Mouse (Mus musculus) left cerebral cortex, postnatal 36 days (tissue): ENCODE results near the gene Tmem108. TPM values are rescaled to one million over a fixed set of nuclear protein-coding genes. Genes with fewer than 3 reads are reported as not detected.
A peak's percentile ranks its signal among the peaks of the same experiment; 100 is the strongest.

ENCODE experiments used
- DNase-seq, 2 experiments: peaks; one replicate each; pipeline ENCODE4 v3.0.0; 2021 to 2022; ENCODE audit warnings: low spot score in 2 of 2, mixed read lengths in 1 of 2
- intact Hi-C: fragments of 180-260 bp; cut with DNase I; formaldehyde crosslinking; loops from one replicate; pipeline ENCODE4 v1.15.1; 2025
- total RNA-seq, 2 experiments: library from RNA; stranded (reverse); gene quantifications; 2 replicates each; pipeline ENCODE4 v1.2.3; 2021

Tmem108 gene
- total RNA-seq, 2 experiments from 2014 or later, result 22.7 to 30.3 TPM

GRCm38 (mm10) chr9:103601878-103602277, 159.8 kb downstream of the Tmem108 start:
- DNase-seq, result no peak
- intact Hi-C loops, result no loop called here

GRCm38 (mm10) chr9:103600834-103601233, 160.8 kb downstream of the Tmem108 start:
- no peak for DNase-seq
- intact Hi-C loops, result no loop called here

- DNase-seq, result no peak
- intact Hi-C loops, result loop anchor here (5.0 kb wide), 1 partner anchor 108 kb away; no protein-coding TSS in a partner anchor
These were observed 161.7 kb downstream of the Tmem108 start for GRCm38 (mm10) chr9:103599908-103600307.

GRCm38 (mm10) chr9:103597861-103598260, 163.8 kb downstream of the Tmem108 start:
- peak; percentile 55 to 71 for DNase-seq
- intact Hi-C loops, result loop anchor here (5.0 kb wide), 1 partner anchor 106 kb away; no protein-coding TSS in a partner anchor

- intact Hi-C loops, result loop anchor here (5.0 kb wide), 1 partner anchor 103 kb away; no protein-coding TSS in a partner anchor
- DNase-seq, result peak; percentile 59 to 61
These were observed 166.3 kb downstream of the Tmem108 start for GRCm38 (mm10) chr9:103595190-103595837.

GRCm38 (mm10) chr9:103594423-103595189, 167.0 kb downstream of the Tmem108 start:
- intact Hi-C loops, result loop anchor here (5.0 kb wide), 2 partner anchors 37 to 102 kb away; no protein-coding TSS in a partner anchor
- DNase-seq, result no peak

- intact Hi-C loops, result loop anchor here (5.0 kb wide), 1 partner anchor 36 kb away; no protein-coding TSS in a partner anchor
- DNase-seq, result no peak
These were observed 168.6 kb downstream of the Tmem108 start for GRCm38 (mm10) chr9:103593079-103593478.

- DNase-seq, result no peak
- intact Hi-C loops, result loop anchor here (5.0 kb wide), 1 partner anchor 35 kb away; no protein-coding TSS in a partner anchor
These were observed 169.7 kb downstream of the Tmem108 start for GRCm38 (mm10) chr9:103591962-103592361.

GRCm38 (mm10) chr9:103590801-103591200, 170.8 kb downstream of the Tmem108 start:
- intact Hi-C loops, result loop anchor here (5.0 kb wide), 1 partner anchor 34 kb away; no protein-coding TSS in a partner anchor
- DNase-seq, result no peak

- DNase-seq, result no peak
- intact Hi-C loops, result no loop called here
These were observed 176.8 kb downstream of the Tmem108 start for GRCm38 (mm10) chr9:103584865-103585264.

- intact Hi-C loops, result no loop called here
- no peak for DNase-seq
These were observed 179.2 kb downstream of the Tmem108 start for GRCm38 (mm10) chr9:103582249-103582961.

GRCm38 (mm10) chr9:103580621-103581020, 181.0 kb downstream of the Tmem108 start:
- intact Hi-C loops, result no loop called here
- DNase-seq, result no peak

- intact Hi-C loops, result no loop called here
- DNase-seq, result no peak
These were observed 181.5 kb downstream of the Tmem108 start for GRCm38 (mm10) chr9:103580186-103580585.

GRCm38 (mm10) chr9:103579411-103580026, 182.1 kb downstream of the Tmem108 start:
- intact Hi-C loops, result no loop called here
- DNase-seq, result no peak

GRCm38 (mm10) chr9:103577731-103578130, 183.9 kb downstream of the Tmem108 start:
- intact Hi-C loops, result no loop called here
- no peak for DNase-seq

- intact Hi-C loops, result no loop called here
- DNase-seq, result no peak
These were observed 184.5 kb downstream of the Tmem108 start for GRCm38 (mm10) chr9:103577181-103577580.

GRCm38 (mm10) chr9:103575901-103576300, 185.7 kb downstream of the Tmem108 start:
- no peak for DNase-seq
- intact Hi-C loops, result no loop called here

GRCm38 (mm10) chr9:103573994-103574750, 187.5 kb downstream of the Tmem108 start:
- intact Hi-C loops, result no loop called here
- DNase-seq, result no peak
